Mouse (Mus musculus) layer of hippocampus, adult 18-20 months (tissue): ENCODE data around the gene Fndc1. TPM values are rescaled to one million over a fixed set of nuclear protein-coding genes. Genes with fewer than 3 reads are reported as not detected.

ENCODE experiments used
- DNase-seq, 2 experiments: peaks; one replicate each; pipeline ENCODE4 v3.0.0; 2022; ENCODE audit warnings: low spot score in 2 of 2
- microRNA-seq, 2 experiments: library from miRNA; unstranded; fragments of <30 nt; microRNA quantifications; one replicate each; pipeline ENCODE4 v1.2.0; 2021
- total RNA-seq, 2 experiments: library from RNA; stranded (reverse); gene quantifications; 2 replicates each; pipeline ENCODE4 v1.2.3; 2021

Gene Fndc1
- total RNA-seq, 2 experiments from 2014 or later = 8.7 to 9.4 TPM

DNA sequence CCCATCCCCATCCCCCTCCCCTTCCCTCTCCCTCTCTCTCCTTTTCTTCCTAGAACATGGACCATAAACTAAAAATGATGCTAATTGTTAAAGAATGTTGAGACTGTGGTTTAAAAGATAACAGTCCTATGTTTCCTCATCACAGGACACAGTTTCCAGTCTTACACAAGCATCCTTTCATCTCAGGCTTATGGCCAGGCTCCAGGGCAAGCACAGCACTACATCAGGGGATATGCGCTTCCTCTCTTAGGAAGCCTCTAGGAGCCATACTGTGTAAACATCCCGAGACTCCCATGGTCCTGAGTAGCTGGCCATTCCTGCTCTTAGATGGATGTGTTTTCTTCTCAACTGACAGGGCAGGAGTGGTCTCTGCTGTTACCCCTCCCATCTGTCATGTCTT is 114.1 kb downstream of the Fndc1 start:
- no peak for DNase-seq

DNA sequence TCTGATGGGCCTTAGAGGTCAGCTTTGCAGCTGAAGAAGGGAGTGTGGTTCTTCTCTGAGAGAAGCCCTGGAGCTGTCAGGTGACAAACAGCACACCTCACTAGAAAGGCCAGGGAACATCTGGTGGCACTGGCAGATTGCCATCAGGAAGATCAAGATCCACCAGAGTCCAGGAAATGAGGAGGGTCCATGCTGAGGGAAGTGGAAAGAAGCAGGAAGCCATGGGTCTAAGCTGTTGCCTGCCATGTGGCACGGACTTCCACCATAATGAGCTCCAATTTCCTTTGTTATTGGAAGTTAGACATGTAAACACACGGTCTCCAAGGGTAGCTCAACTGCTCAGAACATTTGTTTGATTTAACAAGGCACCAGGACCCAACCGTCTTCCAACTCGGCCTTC is 120.0 kb downstream of the Fndc1 start:
- no peak for DNase-seq

DNA sequence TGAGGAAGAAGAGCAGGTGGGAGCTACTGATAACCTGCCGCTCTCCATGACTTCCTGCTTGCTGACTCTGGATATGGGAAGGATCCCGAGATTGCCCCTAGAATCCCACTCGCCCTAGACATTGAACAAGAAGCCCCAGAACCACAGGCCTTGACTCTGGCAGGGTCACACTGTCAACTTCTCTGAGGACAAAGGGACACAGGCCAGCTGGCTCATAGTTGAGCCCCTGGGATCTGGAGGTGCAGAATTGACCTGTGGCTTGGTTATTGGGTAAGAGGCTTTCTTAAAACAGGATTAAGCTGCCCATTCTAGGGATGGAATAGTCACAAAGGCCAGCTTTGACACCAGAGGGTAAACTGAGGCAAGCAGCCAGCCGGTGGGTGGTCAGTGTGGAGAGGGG is 136.8 kb downstream of the Fndc1 start:
- no peak for DNase-seq

Small RNA genes within 50 kb of the gene (microRNA-seq; reads per million reads assigned to microRNA genes)
- 0 reads per million in 2 experiments for gene Gm25872

Other genes with a start within 250 kb of the Fndc1 start
- gene Tagap, start 98.7 kb upstream of the Fndc1 start, total RNA-seq = 1 to 10 TPM; 4.8 to 6.0 TPM
- 10 to 100 TPM; 44.3 to 45.8 TPM for gene Rsph3a, start 118.3 kb upstream of the Fndc1 start, total RNA-seq